Mouse (Mus musculus): ENCODE measurements at regions not wholly inside any gene's neighbourhood (a gene's known extent, or its start where the extent isn't known, plus 50 kb on each side); places are given as distances from the start of the nearest gene placed in this dataset.

DNA sequence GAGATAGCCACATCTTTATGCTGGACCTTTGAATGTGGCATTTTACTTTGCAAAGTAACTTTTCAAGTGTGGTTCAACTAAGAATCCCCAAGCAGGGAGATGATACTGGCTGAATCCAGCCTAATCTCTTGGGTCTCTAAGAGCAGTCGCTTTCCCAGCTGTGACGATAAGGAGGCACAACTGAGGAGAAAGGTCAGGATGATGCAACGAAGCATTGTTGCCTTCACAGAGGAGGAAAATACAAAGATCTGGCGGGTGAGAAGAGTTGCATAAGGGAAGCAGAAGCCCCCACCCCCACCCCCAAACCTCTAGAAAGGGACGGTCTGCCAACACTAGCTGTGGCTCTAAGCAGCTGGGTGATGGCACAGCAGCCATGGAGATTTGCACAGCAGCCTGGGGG is 2298.6 kb upstream of the Gm7489 start:
- no peak for DNase-seq

- DNase-seq = no peak
Measured at GRCm38 (mm10) chr15:51591406-51592068, 2293.2 kb upstream of the Gm7489 start.

DNA sequence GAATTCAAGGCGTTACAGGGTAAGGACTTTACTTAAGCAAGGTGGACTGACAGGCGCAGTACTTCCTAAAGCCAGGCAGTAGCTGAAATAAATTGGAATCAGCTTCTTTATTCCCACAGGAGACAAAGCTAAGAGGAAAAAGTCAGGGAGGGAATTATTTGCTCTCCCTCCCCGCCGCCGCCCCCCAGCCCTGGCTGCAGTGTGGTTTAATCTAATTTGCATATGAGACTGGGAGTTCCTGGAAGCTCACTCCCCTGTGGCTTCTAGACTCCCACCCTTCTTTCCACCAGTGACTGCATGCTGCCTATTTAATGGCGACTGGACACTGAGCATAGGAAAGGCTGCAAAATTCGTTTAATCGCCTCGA is 2292.7 kb upstream of the Gm7489 start:
- DNase-seq = no peak

DNA sequence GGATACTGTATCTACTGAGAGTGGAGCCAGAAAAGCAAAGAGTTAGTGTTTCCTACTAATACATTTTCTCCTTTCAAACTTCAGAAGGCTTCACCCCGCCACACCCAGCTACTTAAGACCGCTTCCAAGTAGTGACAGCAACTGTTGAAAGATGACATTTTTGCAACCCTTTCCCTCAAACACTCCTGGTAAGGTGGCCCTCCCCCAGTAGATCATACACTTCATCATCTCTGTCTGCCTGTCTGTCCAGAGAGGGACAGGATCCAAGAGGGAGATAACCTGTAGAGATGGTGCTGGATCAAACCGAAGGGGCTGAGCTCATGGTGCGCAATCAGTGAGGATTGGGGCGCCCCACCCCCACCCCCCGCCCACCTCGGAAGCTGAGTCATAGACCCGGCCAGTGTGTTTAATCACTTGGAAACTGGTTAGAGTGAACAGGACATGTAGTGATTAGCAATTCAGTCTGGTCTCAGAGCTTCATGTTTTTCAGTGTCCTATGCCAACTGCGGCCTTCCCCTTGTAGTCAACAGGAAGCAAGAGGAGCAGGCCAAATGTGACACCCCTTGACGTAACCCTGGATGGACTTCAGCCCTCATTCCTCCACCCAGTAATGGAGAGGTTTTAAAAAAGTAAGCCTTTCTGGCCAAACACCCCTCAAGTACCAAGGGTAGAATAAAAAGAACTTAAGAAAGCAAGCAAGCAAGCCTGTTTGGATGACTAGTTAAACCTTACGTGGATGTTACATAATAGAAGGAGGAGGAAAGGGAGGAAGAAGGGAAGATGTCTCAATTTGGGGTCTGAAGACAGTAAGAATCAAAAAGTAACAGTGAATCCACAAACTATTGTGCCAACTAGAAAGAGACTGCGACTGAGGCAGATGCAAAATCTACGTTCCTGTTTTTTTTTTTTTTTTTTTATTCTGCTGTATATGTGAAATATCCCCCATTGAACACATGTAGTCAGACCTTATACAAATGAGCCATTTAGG is 2291.9 kb upstream of the Gm7489 start:
- no peak for DNase-seq

DNA sequence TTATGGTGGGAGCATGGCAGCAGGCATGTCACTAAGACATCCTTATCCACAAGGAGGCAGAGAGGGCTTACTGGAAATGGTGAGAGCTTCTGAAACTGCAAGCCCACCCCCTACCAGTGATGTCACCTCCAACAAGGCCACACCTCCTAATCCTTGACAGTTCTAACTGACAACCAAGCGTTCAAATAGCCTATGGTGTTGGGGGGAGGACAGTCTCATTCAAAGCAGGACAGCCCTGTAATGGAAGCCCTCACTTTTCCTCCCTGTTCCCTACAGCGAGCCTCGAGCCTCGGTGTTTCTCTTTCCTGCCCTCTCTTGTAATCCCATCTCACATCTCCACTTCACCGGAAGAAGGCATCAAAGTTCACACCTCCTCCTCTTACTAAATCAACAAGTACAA is 2290.6 kb upstream of the Gm7489 start:
- DNase-seq = no peak

DNA sequence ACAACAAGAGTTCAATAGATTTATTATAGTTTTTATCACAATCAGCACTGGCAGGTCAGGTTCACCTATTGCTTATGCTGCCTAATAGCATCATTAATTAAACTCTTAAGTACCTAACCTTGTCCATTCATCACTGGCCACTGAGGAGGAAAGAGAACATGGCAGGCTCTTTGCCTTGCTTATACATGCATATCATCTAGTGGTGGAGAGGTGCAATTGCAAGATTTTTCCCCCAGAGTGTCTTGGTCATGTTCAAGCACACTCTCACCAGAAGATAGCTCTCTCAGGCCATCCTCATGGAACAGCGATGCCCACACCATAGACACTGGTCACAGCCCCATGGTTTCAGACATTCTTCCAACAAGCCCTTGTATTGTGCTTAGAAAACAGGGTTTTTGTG is 2289.1 kb upstream of the Gm7489 start:
- no peak for DNase-seq

- DNase-seq = no peak
Measured at GRCm38 (mm10) chr15:51597841-51598240, 2286.9 kb upstream of the Gm7489 start.

GRCm38 (mm10) chr15:51601128-51601855 is 2283.4 kb upstream of the Gm7489 start:
- no peak for DNase-seq

DNA sequence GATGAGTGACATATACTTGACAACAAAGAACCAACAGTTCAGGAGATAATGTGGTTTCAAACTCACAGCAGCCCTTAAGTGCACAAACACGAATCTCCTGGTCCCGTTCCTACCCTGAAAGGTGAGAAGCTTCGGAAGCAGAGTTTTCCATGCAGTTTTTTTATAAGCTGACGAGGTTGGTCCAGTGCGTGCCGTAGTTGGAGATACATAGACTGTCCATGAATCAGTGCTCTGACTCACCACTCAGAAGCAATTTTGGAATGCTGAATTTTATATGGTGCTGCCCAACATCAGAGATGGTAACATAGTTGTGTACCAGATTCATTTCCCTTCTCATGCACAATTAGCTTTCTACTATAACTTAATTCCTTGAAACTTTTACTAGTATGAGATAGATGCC is 2263.3 kb upstream of the Gm7489 start:
- DNase-seq = no peak

- DNase-seq = no peak
Measured at GRCm38 (mm10) chr15:51627463-51627862, 2257.2 kb upstream of the Gm7489 start.

- no peak for DNase-seq
Measured at GRCm38 (mm10) chr15:51628518-51628917, 2256.2 kb upstream of the Gm7489 start.

DNA sequence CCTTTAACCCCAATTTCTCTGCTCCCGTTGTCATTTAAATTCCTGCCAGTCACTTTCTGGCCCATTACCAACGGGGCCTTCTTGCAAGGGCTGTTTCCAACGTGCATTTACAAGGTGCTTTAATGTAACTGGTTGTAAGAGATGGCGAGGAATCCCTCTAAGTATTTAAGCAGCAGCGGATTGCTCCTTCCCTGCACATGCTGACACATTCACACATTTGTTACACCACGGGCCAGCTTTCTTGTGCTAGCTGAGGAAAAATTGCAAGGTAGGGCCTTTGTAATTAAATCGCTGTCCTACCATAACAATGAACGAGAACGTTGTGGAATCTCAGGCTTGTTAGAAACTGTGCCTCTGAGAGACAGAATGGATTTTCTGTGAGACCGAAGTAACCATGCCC is 2252.8 kb upstream of the Gm7489 start:
- no peak for DNase-seq

GRCm38 (mm10) chr15:51633068-51633467 is 2251.6 kb upstream of the Gm7489 start:
- DNase-seq = no peak

DNA sequence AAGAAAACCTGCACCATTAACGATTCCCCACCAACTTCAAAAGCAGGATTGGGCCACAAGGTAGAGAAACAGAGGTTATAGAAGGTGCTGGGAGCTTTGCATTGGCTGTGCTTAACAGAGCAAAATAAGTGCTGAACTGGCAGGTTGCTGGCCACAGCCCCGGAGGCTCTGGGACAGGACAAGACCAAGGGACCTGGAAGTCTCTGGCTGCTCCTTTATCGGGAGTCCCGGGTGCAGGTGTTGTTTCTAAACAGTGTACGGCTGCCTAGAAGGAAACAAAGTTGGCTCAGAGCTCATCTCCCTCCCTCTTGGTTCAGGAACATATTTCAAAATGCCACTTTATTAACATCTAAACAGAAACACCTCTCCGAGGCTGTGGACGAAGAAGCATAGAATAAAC is 2250.0 kb upstream of the Gm7489 start:
- peak in 1 of 2 experiments; percentile 2 for DNase-seq

GRCm38 (mm10) chr15:51635129-51635920 is 2249.4 kb upstream of the Gm7489 start:
- peak; percentile 3 to 12 for DNase-seq

DNA sequence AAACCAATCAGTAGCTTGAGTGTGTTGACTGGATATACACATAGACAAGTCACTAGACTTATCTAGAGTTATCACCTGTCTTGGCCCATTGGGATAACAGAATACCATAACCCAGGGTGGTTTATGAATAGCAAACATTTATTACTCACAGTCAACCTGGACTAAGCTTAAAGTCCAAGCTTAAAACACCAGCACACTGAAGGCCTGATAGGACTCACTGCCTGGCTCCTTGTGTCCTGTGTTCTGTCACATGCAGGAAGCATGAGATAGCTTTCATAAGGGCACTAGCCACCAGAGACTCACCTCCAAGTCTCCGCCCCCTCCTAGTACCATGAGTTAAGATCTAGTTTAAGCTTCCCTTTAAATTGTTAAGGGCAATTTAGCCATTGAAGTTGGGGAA is 2247.1 kb upstream of the Gm7489 start:
- no peak for DNase-seq

DNA sequence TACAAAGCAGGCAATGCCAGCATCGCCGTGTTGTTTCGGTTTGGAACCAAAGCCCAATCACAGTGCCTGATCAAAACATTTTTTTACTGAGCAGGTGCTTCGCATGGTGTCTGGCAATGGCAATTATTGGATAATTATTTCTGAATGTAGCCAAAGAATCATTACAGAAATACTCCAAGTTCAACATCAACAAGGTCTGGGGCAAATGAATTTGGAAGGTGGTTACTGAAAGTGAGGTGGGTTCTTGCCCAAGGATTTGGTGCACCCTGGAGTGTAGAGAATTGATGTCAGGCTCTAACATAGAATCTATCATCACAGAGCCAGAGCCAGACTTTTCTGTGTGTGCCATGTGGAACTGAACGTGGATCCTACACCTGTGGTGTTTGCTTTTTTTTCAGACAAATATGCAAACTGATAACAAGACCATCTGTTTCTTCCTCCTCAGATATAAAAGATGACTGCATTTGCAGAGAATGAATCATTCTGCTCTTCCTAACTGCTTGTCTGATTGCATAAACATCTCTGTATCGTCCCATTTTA is 2240.9 kb upstream of the Gm7489 start:
- no peak for DNase-seq

DNA sequence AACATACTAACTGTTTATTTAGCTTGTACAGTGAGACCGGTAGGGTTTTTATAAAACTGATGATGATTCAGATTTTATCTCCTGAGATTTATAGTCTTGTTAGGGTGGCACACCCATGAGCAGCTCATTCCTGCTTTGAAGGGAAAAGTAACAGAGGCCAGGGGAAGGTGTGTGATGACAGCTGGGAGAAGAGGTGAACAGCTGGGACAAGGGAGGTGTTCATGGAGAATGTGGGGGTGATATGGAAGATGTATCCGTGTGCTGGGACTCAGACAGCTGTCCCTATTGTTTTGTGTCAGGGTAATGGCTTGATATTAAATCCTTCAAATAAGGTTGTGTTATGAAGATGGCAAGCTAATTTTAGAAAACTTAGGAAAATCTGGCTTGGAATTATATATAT is 2238.4 kb upstream of the Gm7489 start:
- DNase-seq = no peak

DNA sequence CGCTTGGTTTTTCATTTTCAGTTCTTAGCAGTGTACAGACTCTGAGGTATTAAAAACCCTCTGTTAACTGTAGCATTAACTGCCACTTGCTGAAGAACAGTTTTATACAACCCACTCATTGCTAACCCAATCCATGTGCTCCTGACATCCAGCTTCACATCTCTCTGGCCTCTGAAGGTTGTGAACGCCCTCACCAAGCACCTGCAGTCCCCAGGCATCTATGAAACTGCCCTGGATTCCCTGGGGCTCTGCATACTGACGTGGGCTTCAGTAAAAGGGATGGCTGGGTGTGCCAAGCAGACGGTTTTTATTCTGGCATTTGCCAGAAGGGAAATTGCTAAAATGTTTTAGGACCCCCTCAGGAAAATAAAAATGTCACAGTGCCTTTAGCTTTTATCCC is 2232.2 kb upstream of the Gm7489 start:
- no peak for DNase-seq

- DNase-seq = no peak
Measured at GRCm38 (mm10) chr15:51657621-51658020, 2227.1 kb upstream of the Gm7489 start.

DNA sequence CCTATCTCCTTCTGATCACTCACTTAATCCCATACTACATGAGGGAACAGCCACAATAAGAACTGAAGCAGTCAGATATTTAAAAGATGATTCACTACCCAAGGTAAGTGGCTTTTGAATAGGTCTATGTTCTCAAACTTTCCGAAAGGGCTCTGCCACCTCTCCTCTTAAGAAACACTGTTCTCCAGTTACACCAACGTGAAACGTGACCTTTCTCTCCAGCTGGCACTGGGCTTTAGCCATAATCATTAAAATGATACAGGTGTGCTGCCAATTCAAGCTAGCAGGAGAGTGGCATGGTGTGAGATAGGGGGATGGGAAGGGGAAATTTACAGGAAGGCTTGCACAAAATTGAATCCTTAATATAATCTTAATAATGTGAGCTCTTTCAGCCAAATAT is 2216.4 kb upstream of the Gm7489 start:
- no peak for DNase-seq

- no peak for DNase-seq
Measured at GRCm38 (mm10) chr15:51671667-51672372, 2212.9 kb upstream of the Gm7489 start.
